ENCODE assay signal across 26 mouse cellular contexts in the genomic region with DNA sequence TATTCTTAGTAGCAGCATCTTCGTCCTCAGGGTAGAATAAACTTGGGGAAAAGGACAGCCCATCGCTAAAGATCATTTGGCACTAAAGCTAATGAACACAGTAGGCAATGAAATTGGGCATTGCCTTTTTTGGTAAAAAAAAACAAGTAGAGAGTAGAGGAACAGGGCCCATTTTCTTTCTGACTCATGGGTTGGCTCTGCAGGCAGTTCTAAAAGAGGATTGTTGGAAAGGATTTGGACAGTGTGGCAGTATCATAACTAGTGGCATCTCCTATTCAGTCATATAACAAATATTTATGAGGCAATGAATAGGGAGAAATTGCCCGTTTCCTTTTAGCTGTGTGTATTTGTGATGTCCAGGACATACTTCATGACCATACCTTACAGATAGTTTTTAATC.
A peak's percentile ranks its signal among the peaks of the same experiment; 100 is the strongest.
DNase-seq lines count a peak whose midpoint lies in the region; ATAC-seq lines count a peak whose summit lies in the region.
"Had no signal": no experiment of that assay in that cellular context is flagged by ENCODE, and none has a peak within 500 bp of the region (broad histone marks: within the 10 kb centered on the region; RNA-seq: fewer than 3 reads in every experiment).

No protein-coding gene starts in this region.

- H3K4me2 ChIP-seq in hindbrain, embryonic 13.5 days, result no peak overlapping the region
- H3K4me2 ChIP-seq: forebrain, embryonic 12.5 days; heart, embryonic 13.5 days; hindbrain, embryonic 12.5 days had no signal

- no peaks in the 10 kb centered on the region for H3K4me1 ChIP-seq in forebrain, embryonic 10.5 days
- H3K4me1 ChIP-seq in hindbrain, embryonic 13.5 days (replicated peaks), result no peaks in the 10 kb centered on the region
- H3K4me1 ChIP-seq: embryonic facial prominence, embryonic 10.5 days; forebrain, embryonic 12.5 days; hindbrain, embryonic 12.5 days had no signal

- ATAC-seq in hindbrain, embryonic 13.5 days (ENCODE audit: low FRiP score), result no peak
- ATAC-seq: activated CD4-positive, CD25-positive, alpha-beta regulatory T cell, adult 4 months; CD4-positive, CD25-positive, alpha-beta regulatory T cell, adult 4 months; forebrain, embryonic 16.5 days; hindbrain, postnatal 0 days; Patski had no signal

- 82% methylated on average over 3 of the region's 3 CpGs for WGBS in forebrain, embryonic 10.5 days
- WGBS in hindbrain, embryonic 13.5 days, result 81% methylated on average over 3 of the region's 3 CpGs

- peak; percentile 13 for DNase-seq in layer of hippocampus, adult 9-11 months
- DNase-seq in layer of hippocampus, adult 9-10 months (ENCODE audit: low spot score), result no peak
- DNase-seq in Muller cell, postnatal 12 days (ENCODE audit: inconsistent ontology term), result peak; percentile 66
- peak; percentile 24 for DNase-seq in adipocyte (ENCODE audit: low spot score)
- DNase-seq in telencephalon, adult 2 months (ENCODE audit: low read depth, low spot score), result peak; percentile 40
- DNase-seq in forebrain, embryonic 10.5 days (ENCODE audit: extremely low spot score, low spot score), result no peak
- DNase-seq: adrenal gland, adult 2 months; adrenal gland, postnatal 25 days; B cell, adult 2 months; cerebellum, adult 2 months; cerebellum, postnatal 10 days; gastrocnemius, adult 2 months; gastrocnemius, postnatal 25 days; heart, postnatal 36 days had no signal

- no peak overlapping the region for H3K27ac ChIP-seq in forebrain, embryonic 10.5 days
- no peak overlapping the region for H3K27ac ChIP-seq in hindbrain, embryonic 13.5 days
- H3K27ac ChIP-seq: embryonic facial prominence, embryonic 10.5 days; forebrain, embryonic 12.5 days; gastrocnemius, adult 2 months; heart, embryonic 13.5 days; hindbrain, embryonic 12.5 days; hindbrain, postnatal 0 days had no signal

- H3K4me3 ChIP-seq in forebrain, embryonic 10.5 days, result no peak overlapping the region
- no peak overlapping the region for H3K4me3 ChIP-seq in hindbrain, embryonic 13.5 days
- H3K4me3 ChIP-seq: embryonic facial prominence, embryonic 10.5 days; erythroblast, embryonic 14.5 days; forebrain, embryonic 12.5 days; gastrocnemius, adult 2 months; heart, embryonic 13.5 days; hindbrain, embryonic 12.5 days had no signal

- H3K9me3 ChIP-seq in forebrain, embryonic 10.5 days, result no peaks in the 10 kb centered on the region
- H3K9me3 ChIP-seq in hindbrain, embryonic 13.5 days, result no peaks in the 10 kb centered on the region
- H3K9me3 ChIP-seq: embryonic facial prominence, embryonic 10.5 days; forebrain, embryonic 12.5 days; G1E; heart, embryonic 13.5 days; hindbrain, embryonic 12.5 days had no signal

- no peaks in the 10 kb centered on the region for H3K27me3 ChIP-seq in forebrain, embryonic 10.5 days (ENCODE audit: poor library complexity, severe bottlenecking)
- H3K27me3 ChIP-seq in hindbrain, embryonic 13.5 days, result no peaks in the 10 kb centered on the region
- H3K27me3 ChIP-seq: forebrain, embryonic 12.5 days; hindbrain, embryonic 12.5 days; Patski had no signal

- H3K36me3 ChIP-seq in forebrain, embryonic 10.5 days (replicated peaks), result no peaks in the 10 kb centered on the region
- no peaks in the 10 kb centered on the region for H3K36me3 ChIP-seq in hindbrain, embryonic 13.5 days
- H3K36me3 ChIP-seq: embryonic facial prominence, embryonic 10.5 days; forebrain, embryonic 12.5 days; G1E; heart, embryonic 13.5 days; hindbrain, embryonic 12.5 days had no signal

- no peak overlapping the region for H3K9ac ChIP-seq in hindbrain, embryonic 13.5 days
- H3K9ac ChIP-seq: forebrain, embryonic 12.5 days; heart, embryonic 13.5 days; hindbrain, embryonic 12.5 days had no signal

Comparison
In these comparisons a context has a peak if more than half of its experiments do, and no peak if none do; other contexts are left out.
1. DNase-seq: peak in layer of hippocampus, adult 9-11 months (single experiment), Muller cell, postnatal 12 days (single experiment), adipocyte (single experiment) and telencephalon, adult 2 months (single experiment); none in layer of hippocampus, adult 9-10 months (single experiment) and forebrain, embryonic 10.5 days (single experiment).